Mouse (Mus musculus): ENCODE results near the gene Lemd2. TPM values are rescaled to one million over a fixed set of nuclear protein-coding genes. Genes with fewer than 3 reads are reported as not detected.
A peak's percentile ranks its signal among the peaks of the same experiment; 100 is the strongest.

Lemd2 gene
- polyA plus RNA-seq, 1 experiment from 2014 or later = 18.9 TPM

DNA sequence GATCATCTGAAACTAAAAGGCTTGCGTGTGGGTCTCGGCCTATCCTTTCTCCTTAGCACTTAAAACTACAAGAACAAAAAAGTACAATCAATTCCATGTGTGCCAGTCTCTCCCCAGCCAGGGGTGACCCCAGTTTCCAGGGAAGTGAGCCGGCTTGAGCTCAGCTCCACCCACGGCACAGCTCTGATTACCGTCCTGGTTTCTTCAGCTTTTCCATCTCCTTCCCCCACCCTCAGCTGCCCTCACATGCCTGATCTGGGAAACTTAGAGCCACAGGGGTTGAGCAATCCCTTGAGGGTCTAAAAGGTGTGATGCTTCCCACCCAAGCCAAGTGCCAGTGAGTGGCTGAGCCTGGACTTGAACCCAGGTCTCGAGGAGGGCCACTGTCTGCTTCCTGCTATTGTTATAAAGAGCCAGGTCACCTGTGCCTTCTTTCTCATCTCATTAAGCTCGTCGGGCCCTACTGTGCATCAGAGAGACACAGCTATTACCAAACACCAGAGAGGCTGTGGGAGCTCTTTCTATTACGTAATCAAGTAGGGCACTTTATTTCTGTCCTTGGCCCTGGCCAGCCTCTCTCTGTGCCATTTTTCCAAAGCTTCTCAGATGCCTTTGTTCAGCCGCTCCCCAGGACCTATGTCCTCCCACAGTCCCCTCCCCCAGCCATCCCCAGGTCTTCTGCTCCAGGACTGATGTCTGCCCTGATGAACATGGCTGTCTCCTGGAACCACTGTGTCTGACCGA is 34.1 kb downstream of the Lemd2 start:
- H3K27ac ChIP-seq = peak overlapping the region; percentile 41

DNA sequence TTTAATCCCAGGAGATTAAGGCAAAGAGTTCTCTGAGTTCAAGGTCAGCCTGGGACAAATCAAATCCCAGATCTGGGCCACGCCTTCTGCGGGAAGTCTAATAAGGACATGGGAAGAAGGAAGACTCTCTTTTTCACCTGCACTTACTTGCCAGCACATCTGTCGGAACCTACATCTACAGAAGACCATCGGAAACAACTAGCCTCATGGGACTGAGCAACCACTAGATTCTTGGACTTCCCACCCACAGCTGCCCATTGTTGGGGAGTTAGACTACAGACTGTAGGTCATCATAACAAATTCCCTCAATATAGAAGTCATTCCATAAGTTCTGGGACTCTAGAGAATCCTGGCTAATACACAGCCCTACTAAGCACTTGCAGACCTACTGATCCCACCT is 35.7 kb downstream of the Lemd2 start:
- Histone ChIP-seq H3K4me3 (ENCODE audit: inconsistent target) (no peak overlapping the region), H3K79me2 (ENCODE audit: inconsistent target) (no peaks in the 10 kb centered on the region), H3K27ac (no peak overlapping the region), H3K36me3 (ENCODE audit: inconsistent target) (no peaks in the 10 kb centered on the region)
- 98% methylated on average over 4 of the region's 4 CpGs for WGBS (ENCODE audit: missing documents)

More for the DNA sequence above, 34.1 kb downstream of the Lemd2 start:
- Histone ChIP-seq H3K4me3 (ENCODE audit: inconsistent target) (no peak overlapping the region), H3K36me3 (ENCODE audit: inconsistent target) (no peaks in the 10 kb centered on the region), H3K79me2 (ENCODE audit: inconsistent target) (no peaks in the 10 kb centered on the region)
- WGBS (ENCODE audit: missing documents) = 71% methylated on average over 11 of the region's 11 CpGs

DNA sequence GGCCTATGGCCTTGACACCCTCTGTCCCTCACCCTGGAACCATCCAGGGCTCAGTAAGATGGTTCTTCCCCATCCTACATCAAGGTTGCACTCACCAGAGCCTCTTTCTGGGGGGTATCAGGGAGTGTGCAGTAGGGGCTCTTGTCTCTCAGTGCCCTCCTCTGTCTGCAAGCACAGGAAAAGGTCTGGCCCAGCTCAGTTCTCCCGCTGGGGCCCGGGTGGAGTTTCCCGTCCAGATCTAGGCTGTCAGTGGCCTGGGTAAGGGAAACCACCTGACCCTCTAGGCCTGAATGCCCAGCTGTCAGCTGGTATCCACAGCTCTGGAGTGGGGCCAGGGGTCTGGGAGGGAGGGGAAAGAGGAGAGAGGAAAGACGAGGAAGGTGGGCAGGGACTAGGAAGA is 36.7 kb downstream of the Lemd2 start, which contains the start of gene Ip6k3:
Ip6k3 (minus strand) TSS at position 251 of the 400 bp plus-strand sequence.
- no peak within 1 kb of the TSS for H3K27ac ChIP-seq

DNA sequence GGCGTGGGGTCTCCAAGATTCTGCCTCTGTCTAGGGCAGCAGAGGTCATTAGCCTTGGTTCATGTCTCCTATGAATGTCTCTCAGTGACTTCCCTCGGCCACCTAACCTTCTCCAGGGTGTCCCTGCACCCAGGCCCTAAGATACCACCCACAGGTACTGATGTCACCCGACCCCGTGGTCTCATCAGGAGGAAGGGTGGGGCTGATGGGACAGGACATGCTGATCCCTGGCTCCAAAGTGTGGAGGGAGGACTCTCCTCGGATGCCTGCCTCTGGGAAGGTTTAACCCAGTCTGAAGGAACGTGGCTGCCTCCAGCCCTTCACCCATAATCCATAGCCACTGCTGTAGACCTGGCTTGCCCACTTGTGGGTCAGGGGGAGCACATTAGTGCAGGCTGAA is 37.4 kb downstream of the Lemd2 start:
- Histone ChIP-seq H3K27ac (no peak overlapping the region), H3K79me2 (ENCODE audit: inconsistent target) (no peaks in the 10 kb centered on the region), H3K4me3 (ENCODE audit: inconsistent target) (no peak overlapping the region), H3K36me3 (ENCODE audit: inconsistent target) (no peaks in the 10 kb centered on the region)
- 88% methylated on average over 6 of the region's 6 CpGs for WGBS (ENCODE audit: missing documents)

More for the DNA sequence above, 36.7 kb downstream of the Lemd2 start, which contains the start of gene Ip6k3:
- Histone ChIP-seq H3K36me3 (ENCODE audit: inconsistent target) (no peaks in the 10 kb centered on the region), H3K4me3 (ENCODE audit: inconsistent target) (no peak within 1 kb of the TSS), H3K79me2 (ENCODE audit: inconsistent target) (no peaks in the 10 kb centered on the region)
- WGBS (ENCODE audit: missing documents) = 75% methylated on average over 4 of the region's 4 CpGs

DNA sequence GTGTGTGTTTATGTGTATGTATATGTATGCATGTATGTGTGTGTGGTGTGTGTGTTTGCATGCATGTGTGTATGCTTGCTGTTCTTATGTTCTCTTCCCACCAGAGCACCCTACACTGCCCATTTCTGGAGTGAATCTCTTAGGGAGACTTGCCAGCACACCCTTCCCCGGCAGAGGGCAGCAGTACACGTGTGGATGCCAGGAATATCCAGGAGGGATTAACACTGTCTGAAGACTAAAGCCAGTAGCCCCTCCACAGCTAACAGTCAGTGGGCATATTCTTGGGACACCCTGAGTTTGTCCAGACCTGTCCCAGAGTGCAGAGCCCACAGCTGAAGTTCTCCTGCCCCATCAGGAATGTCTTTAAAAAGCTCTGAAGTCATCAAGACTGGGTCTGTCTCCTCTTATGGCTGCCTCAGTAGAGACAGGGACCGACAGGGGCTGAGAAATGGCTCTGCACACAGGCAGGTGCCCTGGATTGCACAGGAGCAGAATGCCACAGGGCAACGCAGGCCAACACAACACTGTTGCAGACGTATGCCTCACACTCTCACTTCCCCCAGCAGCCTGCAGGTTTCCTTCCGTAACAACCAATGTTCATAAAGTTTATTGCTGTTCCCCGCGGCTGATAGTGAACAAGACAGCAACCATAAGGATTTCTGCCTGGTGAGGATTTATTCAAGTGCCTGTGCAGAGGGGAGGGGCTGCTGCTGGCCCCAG is 39.1 kb downstream of the Lemd2 start:
- Histone ChIP-seq H3K27ac (no peak overlapping the region), H3K4me3 (ENCODE audit: inconsistent target) (no peak overlapping the region), H3K79me2 (ENCODE audit: inconsistent target) (no peaks in the 10 kb centered on the region), H3K36me3 (ENCODE audit: inconsistent target) (no peaks in the 10 kb centered on the region)
- WGBS (ENCODE audit: missing documents) = 35% methylated on average over 8 of the region's 8 CpGs

DNA sequence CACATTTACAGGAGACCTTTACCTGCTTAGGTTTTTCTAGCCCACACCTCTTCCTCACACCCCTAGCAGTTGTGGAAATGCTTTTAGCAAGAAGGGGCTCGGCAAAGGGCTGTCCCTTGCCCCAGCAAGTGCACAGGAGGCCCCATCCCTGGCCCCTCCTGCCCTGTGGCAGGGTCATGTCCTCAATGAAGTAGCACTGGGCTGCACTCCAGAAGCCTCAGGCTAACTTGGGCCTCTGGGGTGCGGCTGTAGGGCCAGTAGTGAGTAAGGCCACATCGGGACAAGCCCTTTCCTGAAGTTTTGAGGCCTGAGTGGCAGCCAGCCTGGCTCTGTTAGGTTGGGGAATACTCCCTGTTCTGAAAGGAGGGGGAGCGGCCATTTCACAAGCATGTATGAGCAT is 43.4 kb downstream of the Lemd2 start:
- H3K79me2 ChIP-seq (ENCODE audit: inconsistent target) = no peaks in the 10 kb centered on the region
- no peak overlapping the region for H3K27ac ChIP-seq
- 70% methylated on average over 4 of the region's 4 CpGs for WGBS (ENCODE audit: missing documents)
- no peaks in the 10 kb centered on the region for H3K36me3 ChIP-seq (ENCODE audit: inconsistent target)
- H3K4me3 ChIP-seq (ENCODE audit: inconsistent target) = no peak overlapping the region

DNA sequence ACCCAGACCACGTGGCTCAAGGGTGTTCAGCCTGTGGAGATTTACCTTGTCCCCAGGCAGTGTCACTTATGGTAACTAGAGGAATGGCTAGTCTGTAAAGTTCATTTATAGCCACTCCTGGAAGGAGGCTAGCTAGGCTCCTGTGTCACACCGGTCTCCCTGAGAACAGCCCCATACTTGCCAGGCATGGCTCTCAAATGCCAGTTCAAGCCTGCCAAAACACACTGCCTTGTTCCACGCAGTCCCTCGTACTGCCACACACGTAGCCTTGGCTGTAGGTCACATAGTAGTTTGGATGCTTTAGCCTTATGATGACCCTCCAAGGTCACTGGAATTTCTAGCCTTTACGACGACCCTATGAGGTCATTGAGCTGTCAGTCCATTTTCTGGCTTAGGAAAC is 45.1 kb downstream of the Lemd2 start:
- WGBS (ENCODE audit: missing documents) = 86% methylated on average over 7 of the region's 7 CpGs
- Histone ChIP-seq H3K36me3 (ENCODE audit: inconsistent target) (no peaks in the 10 kb centered on the region), H3K79me2 (ENCODE audit: inconsistent target) (no peaks in the 10 kb centered on the region), H3K4me3 (ENCODE audit: inconsistent target) (no peak overlapping the region), H3K27ac (no peak overlapping the region)

DNA sequence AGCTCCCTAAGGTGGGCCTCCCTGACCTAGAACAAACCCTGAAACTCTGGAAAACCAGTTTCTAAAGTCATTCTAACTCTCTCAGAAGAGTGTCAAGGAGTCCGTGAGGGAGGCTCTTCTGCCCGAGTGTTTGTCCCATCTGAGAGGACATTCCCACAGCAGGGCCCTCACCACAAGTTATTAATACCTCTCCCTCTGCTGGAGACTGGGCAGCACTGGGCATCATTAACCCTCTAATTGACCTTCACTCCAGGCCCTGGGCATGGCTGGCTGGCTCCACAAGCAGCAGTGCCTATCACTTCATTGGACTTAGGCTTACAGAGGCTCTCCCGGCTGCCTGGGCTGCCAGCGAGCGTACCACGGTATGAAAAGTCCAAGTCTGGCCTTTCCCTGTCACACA is 45.8 kb downstream of the Lemd2 start:
- no peaks in the 10 kb centered on the region for H3K79me2 ChIP-seq (ENCODE audit: inconsistent target)
- no peak overlapping the region for H3K27ac ChIP-seq
- H3K4me3 ChIP-seq (ENCODE audit: inconsistent target) = no peak overlapping the region
- WGBS (ENCODE audit: missing documents) = 98% methylated on average over 6 of the region's 6 CpGs
- H3K36me3 ChIP-seq (ENCODE audit: inconsistent target) = no peaks in the 10 kb centered on the region

DNA sequence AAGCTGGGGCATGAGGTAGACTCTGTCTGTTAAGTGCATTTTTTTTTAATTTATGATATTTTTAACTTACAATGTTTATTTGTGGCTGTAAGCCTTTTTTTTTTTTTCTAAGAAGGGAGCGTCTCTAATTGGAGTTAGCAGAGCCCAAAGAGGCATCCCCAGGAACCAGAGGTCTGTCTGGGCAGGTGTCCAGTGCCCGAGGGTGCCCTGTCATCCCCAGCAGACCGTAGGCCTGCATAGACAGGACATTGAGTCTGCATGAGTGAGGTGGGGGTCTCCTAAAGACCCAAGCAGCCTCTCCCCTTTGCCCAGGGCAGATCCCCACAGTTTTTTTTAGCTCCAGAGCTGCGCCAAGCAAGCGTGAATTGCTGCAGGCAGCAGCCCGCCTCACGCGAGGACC is 48.5 kb downstream of the Lemd2 start:
- Histone ChIP-seq H3K79me2 (ENCODE audit: inconsistent target) (no peaks in the 10 kb centered on the region), H3K36me3 (ENCODE audit: inconsistent target) (no peaks in the 10 kb centered on the region), H3K27ac (no peak overlapping the region), H3K4me3 (ENCODE audit: inconsistent target) (no peak overlapping the region)
- 94% methylated on average over 8 of the region's 8 CpGs for WGBS (ENCODE audit: missing documents)

DNA sequence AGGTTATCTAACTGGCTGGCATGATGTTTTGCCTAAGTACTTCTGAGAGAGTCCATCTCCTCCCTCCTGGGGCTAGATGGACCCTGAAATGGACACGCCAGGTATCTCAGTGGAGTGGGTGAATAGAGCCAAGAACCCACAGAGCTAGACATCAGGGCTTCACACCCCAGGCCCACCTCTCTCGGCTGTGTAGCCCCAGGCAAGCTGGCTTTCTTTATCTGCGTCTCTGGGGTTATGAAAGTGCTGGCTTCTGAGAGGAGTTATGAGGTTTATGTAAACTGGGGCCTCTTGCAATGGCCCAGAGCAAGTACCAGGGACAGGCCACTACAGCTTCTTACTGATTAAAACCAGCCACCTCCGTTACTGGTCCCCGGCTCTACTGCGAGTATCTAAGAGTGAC is 49.4 kb downstream of the Lemd2 start:
- 100% methylated on average over 5 of the region's 6 CpGs for whole genome bisulfite sequencing (ENCODE audit: missing documents)
- H3K36me3 ChIP-seq (ENCODE audit: inconsistent target) = no peaks in the 10 kb centered on the region
- H3K27ac ChIP-seq = no peak overlapping the region
- no peak overlapping the region for H3K4me3 ChIP-seq (ENCODE audit: inconsistent target)
- H3K79me2 ChIP-seq (ENCODE audit: inconsistent target) = no peaks in the 10 kb centered on the region

DNA sequence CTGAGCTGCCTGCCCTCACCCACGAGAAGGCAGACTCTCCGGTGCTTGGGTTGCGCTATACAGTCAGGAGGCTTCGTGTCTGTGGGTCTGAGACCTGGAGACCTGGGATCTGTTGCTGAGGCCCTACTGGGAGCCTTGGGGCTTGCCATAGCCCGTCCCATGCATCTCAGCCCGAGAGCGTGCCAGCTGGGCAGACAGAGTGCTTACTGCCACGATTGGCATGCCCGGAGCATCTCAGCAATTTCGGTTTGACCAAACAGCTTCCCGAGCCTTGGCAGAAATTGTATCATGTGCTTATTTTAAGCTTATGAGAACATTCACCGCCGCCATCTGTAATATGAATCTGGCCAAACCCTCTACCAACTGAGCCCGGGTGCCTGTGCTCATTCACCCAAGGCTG is 50.0 kb downstream of the Lemd2 start:
- no peaks in the 10 kb centered on the region for H3K79me2 ChIP-seq (ENCODE audit: inconsistent target)
- WGBS (ENCODE audit: missing documents) = 97% methylated on average over 14 of the region's 14 CpGs
- H3K36me3 ChIP-seq (ENCODE audit: inconsistent target) = no peaks in the 10 kb centered on the region
- H3K4me3 ChIP-seq (ENCODE audit: inconsistent target) = no peak overlapping the region
- H3K27ac ChIP-seq = no peak overlapping the region

DNA sequence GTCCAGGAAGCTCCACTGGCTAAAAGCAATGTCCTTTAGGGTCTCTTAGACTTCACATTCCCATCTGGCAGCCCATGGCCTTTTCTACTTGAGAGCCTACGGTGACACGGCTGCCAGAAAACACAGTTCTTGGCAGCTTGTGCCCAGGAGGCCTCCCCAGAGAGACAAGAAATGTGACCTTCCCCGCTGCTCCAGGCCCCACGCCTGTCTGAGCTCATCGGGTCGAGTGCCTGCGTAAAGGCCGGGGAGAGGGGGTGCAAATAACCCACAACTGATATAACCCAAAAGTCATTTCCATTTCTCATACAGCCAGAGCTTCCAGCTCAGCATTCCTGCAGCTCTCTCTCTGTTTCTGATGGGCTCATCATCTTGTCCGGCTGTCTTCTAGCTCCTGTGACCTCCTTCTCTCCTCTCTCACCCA is 50.5 kb downstream of the Lemd2 start:
- H3K27ac ChIP-seq = no peak overlapping the region
- no peak overlapping the region for H3K4me3 ChIP-seq (ENCODE audit: inconsistent target)
- H3K79me2 ChIP-seq (ENCODE audit: inconsistent target) = no peaks in the 10 kb centered on the region
- no peaks in the 10 kb centered on the region for H3K36me3 ChIP-seq (ENCODE audit: inconsistent target)
- WGBS (ENCODE audit: missing documents) = 94% methylated on average over 8 of the region's 9 CpGs

DNA sequence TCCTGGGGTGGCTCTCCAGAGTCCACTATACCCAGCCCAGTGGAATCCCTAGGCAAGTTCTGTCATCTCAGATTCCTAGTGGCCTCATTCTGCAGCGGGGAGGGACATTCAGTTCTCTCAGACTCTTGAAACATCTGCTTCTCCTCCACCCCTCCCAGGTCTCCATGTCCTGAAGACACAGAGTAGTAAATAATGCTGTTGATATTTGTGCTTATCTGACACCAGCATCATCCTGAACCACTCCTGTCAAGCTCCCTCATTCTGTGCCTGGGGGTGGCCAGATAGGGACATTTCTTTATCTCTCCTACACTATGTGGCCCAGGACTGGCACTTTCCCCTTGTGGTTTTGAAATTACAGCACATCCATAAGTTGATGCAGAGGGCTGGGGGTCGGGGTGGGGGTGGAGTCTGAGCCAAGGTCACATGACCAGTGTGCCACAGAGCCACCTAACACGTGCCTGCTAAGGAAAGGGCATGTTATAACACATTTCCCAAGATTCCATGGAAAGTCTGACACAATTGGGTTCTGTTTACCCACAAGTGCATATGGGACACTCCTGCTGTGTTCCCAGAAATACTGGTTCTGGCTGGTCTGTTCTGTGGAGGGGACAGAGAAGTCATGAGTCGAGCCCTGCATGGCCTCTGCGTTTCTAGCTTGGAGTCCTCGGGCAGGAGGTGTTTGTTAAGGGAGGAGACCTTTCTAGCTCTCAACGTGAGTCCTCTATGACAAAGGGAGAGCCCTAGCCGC is 51.1 kb downstream of the Lemd2 start:
- Histone ChIP-seq H3K4me3 (ENCODE audit: inconsistent target) (no peak overlapping the region), H3K79me2 (ENCODE audit: inconsistent target) (no peaks in the 10 kb centered on the region), H3K27ac (no peak overlapping the region), H3K36me3 (ENCODE audit: inconsistent target) (no peaks in the 10 kb centered on the region)
- WGBS (ENCODE audit: missing documents) = 71% methylated on average over 8 of the region's 8 CpGs

DNA sequence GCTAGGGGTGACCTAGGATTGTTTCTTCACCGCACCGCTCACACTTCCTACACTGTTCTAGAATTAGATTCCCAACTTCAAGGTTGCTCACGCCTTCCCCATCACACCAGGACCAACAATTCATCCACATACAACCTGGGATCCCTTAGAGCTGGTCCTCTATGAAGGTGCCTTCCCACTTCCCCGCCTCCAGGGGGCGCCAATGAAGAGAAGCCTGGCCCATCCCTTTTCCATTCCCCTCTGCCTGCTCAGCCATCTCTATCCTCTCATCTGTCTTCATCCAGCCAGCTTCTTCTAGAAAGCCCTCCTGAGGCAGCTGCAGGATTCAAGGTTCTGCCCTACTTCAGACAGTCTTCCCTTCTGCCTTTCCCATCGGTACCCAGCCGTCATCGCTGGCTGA is 52.9 kb downstream of the Lemd2 start:
- 67% methylated on average over 8 of the region's 8 CpGs for WGBS (ENCODE audit: missing documents)
- H3K27ac ChIP-seq = no peak overlapping the region

DNA sequence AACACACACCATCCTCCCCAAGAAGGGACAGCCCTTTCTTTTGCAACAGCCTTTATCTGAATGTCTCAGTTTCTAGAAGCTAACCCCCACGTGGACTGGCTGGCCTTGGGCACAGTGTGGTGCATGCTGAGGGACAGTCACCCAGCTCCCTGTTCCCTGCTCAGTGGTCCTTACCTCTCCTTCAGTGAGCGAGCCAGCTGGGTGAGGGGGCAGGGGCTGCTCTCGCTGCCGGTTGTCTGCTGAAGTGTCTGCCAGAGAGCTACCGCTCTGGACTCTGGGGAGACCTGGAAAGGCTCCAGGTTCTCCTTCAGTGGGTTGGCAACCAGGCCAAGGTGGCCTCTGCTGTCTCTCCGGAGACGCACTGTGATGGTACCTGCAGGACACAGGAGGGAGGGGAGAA is 53.4 kb downstream of the Lemd2 start:
- no peaks in the 10 kb centered on the region for H3K79me2 ChIP-seq (ENCODE audit: inconsistent target)
- H3K36me3 ChIP-seq (ENCODE audit: inconsistent target) = no peaks in the 10 kb centered on the region
- WGBS (ENCODE audit: missing documents) = 84% methylated on average over 7 of the region's 7 CpGs
- H3K27ac ChIP-seq = no peak overlapping the region
- no peak overlapping the region for H3K4me3 ChIP-seq (ENCODE audit: inconsistent target)

More for the DNA sequence above, 52.9 kb downstream of the Lemd2 start:
- Histone ChIP-seq H3K4me3 (ENCODE audit: inconsistent target) (no peak overlapping the region), H3K36me3 (ENCODE audit: inconsistent target) (no peaks in the 10 kb centered on the region), H3K79me2 (ENCODE audit: inconsistent target) (no peaks in the 10 kb centered on the region)

All from macrophage (primary cell).